Mouse (Mus musculus): Measurements from ENCODE around the gene Large2.

- TF ChIP-seq CTCF (IDR thresholded peaks at IDR 0.05; ENCODE audit: low read depth) (no peak), EP300 (optimal IDR thresholded peaks at IDR 0.05) (no peak)
Measured at GRCm38 (mm10) chr2:92350686-92351085, 24.0 kb downstream of the Large2 start.
